Mouse (Mus musculus): ENCODE data around the gene Uckl1. TPM values are rescaled to one million over a fixed set of nuclear protein-coding genes. Genes with fewer than 3 reads are reported as not detected.

The Uckl1 gene
- total and polyA plus RNA-seq, 3 experiments = 16.0 to 31.9 (median 18.7) TPM

DNA sequence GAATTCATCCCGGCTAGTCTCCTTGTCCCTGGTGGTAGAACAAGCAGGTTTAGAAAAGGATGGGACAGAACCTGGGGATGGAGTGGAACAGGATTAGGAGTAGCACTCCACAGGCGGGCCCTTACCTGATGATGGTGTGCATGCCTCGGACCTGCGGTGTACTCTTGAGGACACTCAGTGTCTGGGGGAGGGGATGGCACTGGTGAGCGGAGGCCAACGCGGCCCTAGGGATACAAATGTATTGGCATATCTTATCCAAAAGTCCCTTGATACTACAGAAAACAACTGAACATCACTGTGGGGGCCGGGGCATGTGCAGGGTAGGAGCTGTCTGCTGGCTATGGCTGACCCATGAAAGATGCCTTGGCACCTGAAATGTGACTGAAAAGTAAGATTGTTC lies 14.3 kb downstream of the Uckl1 start:
- Histone ChIP-seq H3K4me3 (replicated peaks in 1 of 3; ENCODE audit: low read depth in 2 of 3, low read length in 2 of 3, poor library complexity in 1 of 3) (no peak overlapping the region), H3K27me3 (replicated peaks) (no peaks in the 10 kb centered on the region), H3K9me3 (replicated peaks; ENCODE audit: low read length) (no peaks in the 10 kb centered on the region), H3K4me2 (ENCODE audit: insufficient read depth, low read depth, poor library complexity, severe bottlenecking) (no peak overlapping the region), H3K36me3 (replicated peaks in 1 of 2; ENCODE audit: control insufficient read depth in 1 of 2, insufficient read depth in 1 of 2, low read length in 1 of 2) (peaks cover 46 to 81% of the 10 kb centered on the region in 2 experiments), H3K27ac (ENCODE audit: insufficient read depth, low read depth) (no peak overlapping the region), H3K9ac (ENCODE audit: insufficient read depth, low read depth) (no peak overlapping the region), H3K4me1 (ENCODE audit: control insufficient read depth in 1 of 2, insufficient read depth in 2 of 2) (peaks cover 0 to 7% of the 10 kb centered on the region in 2 experiments; a peak in 2 of 4 replicates), H3K79me2 (replicated peaks; ENCODE audit: control insufficient read depth, extremely low read depth, insufficient read depth, poor library complexity, severe bottlenecking) (no peaks in the 10 kb centered on the region)
- no peak for DNase-seq (ENCODE audit: extremely low read depth)
- dilution Hi-C loops (cut with MboI; ENCODE audit: extremely low pct_ligation_motif_present, extremely low pct_unique_long_range_greater_than_20kb, low sequenced_read_pairs) = no loop called here
- TF ChIP-seq HCFC1 (IDR thresholded peaks at IDR 0.05; ENCODE audit: low read depth, low read length) (no peak), NELFE (IDR thresholded peaks at IDR 0.05; ENCODE audit: low read depth, low read length) (no peak), IRF4 (IDR thresholded peaks at IDR 0.05; ENCODE audit: low read depth, low read length) (no peak), JUND (conservative IDR thresholded peaks at IDR 0.05; ENCODE audit: low read depth, low read length) (no peak), MYC (IDR thresholded peaks at IDR 0.05; ENCODE audit: low read depth, low read length) (no peak)
- in situ Hi-C loops (cut with MboI; ENCODE audit: low pct_ligation_motif_present, low pct_unique_long_range_greater_than_20kb, low sequenced_read_pairs) = no loop called here

DNA sequence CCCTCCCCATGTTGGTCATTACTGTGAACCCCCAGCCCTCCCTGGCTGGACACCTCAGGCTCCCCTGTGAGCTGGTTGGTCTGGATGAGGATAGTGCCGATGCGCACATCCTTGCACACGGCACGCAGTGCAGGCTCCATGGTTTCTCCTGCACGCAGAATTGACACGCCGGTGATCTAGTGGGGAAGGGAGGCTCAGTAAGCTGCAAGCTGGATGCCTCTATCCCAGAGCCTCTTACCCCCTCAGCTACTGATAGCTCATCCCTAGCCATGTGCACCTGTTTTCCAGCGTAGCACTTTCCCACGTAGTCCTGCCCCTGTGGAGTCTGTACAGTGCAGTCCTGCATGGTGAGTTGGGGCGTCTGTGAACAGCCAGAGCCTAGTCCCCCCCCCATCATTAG lies 14.8 kb downstream of the Uckl1 start:
- TF ChIP-seq TCF12 (IDR thresholded peaks at IDR 0.05; ENCODE audit: low read depth, low read length) (no peak), CHD2 (IDR thresholded peaks at IDR 0.05; ENCODE audit: low read length) (no peak), ZMIZ1 (IDR thresholded peaks at IDR 0.05; ENCODE audit: low read depth, low read length) (no peak), ELF1 (IDR thresholded peaks at IDR 0.05; ENCODE audit: low read depth, low read length) (no peak), RAD21 (IDR thresholded peaks at IDR 0.05; ENCODE audit: low read depth, low read length) (no peak), NRF1 (IDR thresholded peaks at IDR 0.05; ENCODE audit: low read depth, low read length) (no peak), POLR2A (IDR thresholded peaks at IDR 0.05; ENCODE audit: low read depth, low read length) (no peak), CHD1 (IDR thresholded peaks at IDR 0.05; ENCODE audit: low read depth, low read length) (no peak), JUN (IDR thresholded peaks at IDR 0.05; ENCODE audit: insufficient read depth, low read depth, low read length) (no peak), PAX5 (IDR thresholded peaks at IDR 0.05; ENCODE audit: low read length) (no peak), UBTF (IDR thresholded peaks at IDR 0.05; ENCODE audit: low read depth, low read length) (no peak), ZKSCAN1 (IDR thresholded peaks at IDR 0.05; ENCODE audit: borderline replicate concordance, low read depth, low read length) (no peak), SMC3 (IDR thresholded peaks at IDR 0.05; ENCODE audit: low read depth, low read length) (no peak), NELFE (IDR thresholded peaks at IDR 0.05; ENCODE audit: low read depth, low read length) (no peak)
- peaks cover 0 to 7% of the 10 kb centered on the region in 2 experiments; a peak in 2 of 4 replicates for H3K4me1 ChIP-seq (ENCODE audit: control insufficient read depth in 1 of 2, insufficient read depth in 2 of 2)
- no peak overlapping the region for H3K9ac ChIP-seq (ENCODE audit: insufficient read depth, low read depth)
- H3K4me3 ChIP-seq (replicated peaks in 1 of 3; ENCODE audit: low read depth in 2 of 3, low read length in 2 of 3, poor library complexity in 1 of 3) = no peak overlapping the region
- no peaks in the 10 kb centered on the region for H3K9me3 ChIP-seq (replicated peaks; ENCODE audit: low read length)
- H3K4me2 ChIP-seq (ENCODE audit: insufficient read depth, low read depth, poor library complexity, severe bottlenecking) = no peak overlapping the region
- no peaks in the 10 kb centered on the region for H3K27me3 ChIP-seq (replicated peaks)
- dilution Hi-C loops (cut with MboI; ENCODE audit: extremely low pct_ligation_motif_present, extremely low pct_unique_long_range_greater_than_20kb, low sequenced_read_pairs) = no loop called here
- H3K79me2 ChIP-seq (replicated peaks; ENCODE audit: control insufficient read depth, extremely low read depth, insufficient read depth, poor library complexity, severe bottlenecking) = no peaks in the 10 kb centered on the region
- in situ Hi-C loops (cut with MboI; ENCODE audit: low pct_ligation_motif_present, low pct_unique_long_range_greater_than_20kb, low sequenced_read_pairs) = no loop called here
- peaks cover 46 to 77% of the 10 kb centered on the region in 2 experiments for H3K36me3 ChIP-seq (replicated peaks in 1 of 2; ENCODE audit: control insufficient read depth in 1 of 2, insufficient read depth in 1 of 2, low read length in 1 of 2)
- H3K27ac ChIP-seq (ENCODE audit: insufficient read depth, low read depth) = no peak overlapping the region
- no peak for DNase-seq (ENCODE audit: extremely low read depth)
